Mouse (Mus musculus): Measurements from ENCODE around the gene Oprd1.

- no peak for TF ChIP-seq POLR2A (IDR thresholded peaks at IDR 0.05; ENCODE audit: borderline replicate concordance, low read depth, low read length)
- TF ChIP-seq CTCF (IDR thresholded peaks at IDR 0.05; ENCODE audit: low read depth, low read length): no peak
Observed at GRCm38 (mm10) chr4:132183162-132183561, 38.9 kb upstream of the Oprd1 start.
